Mouse (Mus musculus) hindbrain, postnatal 0 days (tissue): ENCODE results near the gene Sco1. TPM values are rescaled to one million over a fixed set of nuclear protein-coding genes. Genes with fewer than 3 reads are reported as not detected.
A peak's percentile ranks its signal among the peaks of the same experiment; 100 is the strongest.

Experiments used
- ATAC-seq: fragments of 200-750 bp; cut with Nextera tagmentation; 2 replicates; pipeline ENCODE4 v1.8.0; 2017; ENCODE audit warnings: mild to moderate bottlenecking, moderate TSS enrichment, moderate library complexity
- DNase-seq: peaks from one replicate; pipeline ENCODE4 v3.0.0-alpha.2; 2015; ENCODE audit warnings: low spot score
- H3K27ac ChIP-seq: fragments of 300-500 bp; sonication (generic); 2 replicates; pipeline ENCODE4 v1.5.1; 2014; ENCODE audit warnings: mild to moderate bottlenecking
- H3K27me3 ChIP-seq: fragments of 300-500 bp; sonication (generic); 2 replicates; pipeline ENCODE4 v1.6.1; 2014; ENCODE audit warnings: low read length, mixed read lengths; ENCODE audit not compliant: insufficient read depth
- H3K36me3 ChIP-seq: fragments of 300-500 bp; sonication (generic); 2 replicates; pipeline ENCODE4 v1.6.1; 2014; ENCODE audit warnings: low read length, mixed read lengths; ENCODE audit not compliant: insufficient read depth
- H3K4me1 ChIP-seq: fragments of 300-500 bp; sonication (generic); 2 replicates; pipeline ENCODE4 v1.6.1; 2014; ENCODE audit warnings: antibody characterized with exemption, low read length, mixed read lengths; ENCODE audit not compliant: insufficient read depth
- H3K4me2 ChIP-seq: fragments of 300-500 bp; sonication (generic); 2 replicates; pipeline ENCODE4 v1.6.1; 2014; ENCODE audit warnings: low read depth, mild to moderate bottlenecking, low read length, moderate library complexity, mixed read lengths
- H3K4me3 ChIP-seq: fragments of 300-500 bp; sonication (generic); 2 replicates; pipeline ENCODE4 v1.5.1; 2014; ENCODE audit warnings: low read length
- H3K9ac ChIP-seq: fragments of 300-500 bp; sonication (generic); replicated peaks from 2 replicates; pipeline ENCODE4 v1.6.1; 2014; ENCODE audit warnings: mild to moderate bottlenecking, low read length, moderate library complexity, mixed read lengths
- H3K9me3 ChIP-seq: fragments of 300-500 bp; sonication (generic); 2 replicates; pipeline ENCODE4 v1.6.1; 2016; ENCODE audit warnings: low read length, mixed read lengths
- CTCF ChIP-seq: IDR thresholded peaks from 2 replicates; pipeline ENCODE4 v1.5.1; 2016; ENCODE audit warnings: antibody characterized with exemption, control low read depth, low read depth
- WGBS: fragments of 180-500 bp; shearing (Covaris S2); extraction: QIAGEN DNeasy Blood & Tissue Kit; methylation state at CpG from one replicate; pipeline ENCODE4 v1.1.7; 2014; 5-methylcytosine and 5-hydroxymethylcytosine counted together
- polyA plus RNA-seq: library from polyadenylated mRNA; unstranded; fragments of >200 nt; fragmentation: Nextera tagmentation; extraction: Ambion mirVana; gene quantifications from 2 replicates; pipeline ENCODE4 v1.2.1, GENCODE M21; 2015
- total RNA-seq: library from RNA; depleted of rRNA; stranded (reverse); fragments of >200 nt; gene quantifications from 2 replicates; pipeline ENCODE4 v1.2.3, GENCODE M21; 2014

The Sco1 gene
- total and polyA plus RNA-seq, 2 experiments from 2014 or later = 13.6 to 13.8 TPM

DNA sequence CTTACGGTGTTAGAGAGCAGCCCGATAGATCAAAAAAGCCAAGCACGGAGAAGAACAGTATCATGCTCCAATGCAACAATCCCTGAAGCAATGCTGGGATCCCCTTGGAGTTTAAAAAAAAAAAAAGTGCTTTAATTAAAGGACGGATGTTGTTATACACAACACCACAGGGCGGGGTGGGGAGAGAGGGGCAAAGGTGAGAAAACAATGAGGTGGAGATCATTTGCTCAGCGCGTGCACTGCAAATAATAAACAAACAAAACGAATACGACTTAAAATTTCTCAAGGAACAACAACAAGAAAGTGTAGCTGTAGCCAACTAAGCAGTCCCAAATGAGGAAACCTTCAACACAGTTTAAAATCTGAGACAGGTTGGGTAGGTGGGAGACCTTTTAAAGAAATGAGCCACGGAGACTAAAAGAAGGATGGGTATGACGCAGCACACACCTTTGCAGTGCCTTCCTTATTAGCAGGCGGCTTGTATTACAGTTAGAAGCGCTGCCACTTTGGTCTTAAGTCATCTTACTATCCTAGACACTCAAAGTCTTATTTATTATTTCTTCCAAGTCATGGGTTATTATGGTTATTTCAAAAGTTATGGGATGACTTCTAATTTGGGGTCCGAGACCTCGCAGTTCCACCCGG lies 672 bp upstream of the Sco1 start:
- Histone ChIP-seq H3K27me3 (no peaks in the 10 kb centered on the region), H3K4me3 (peak overlapping the region; percentile 99), H3K9ac (peak overlapping the region; percentile 81), H3K36me3 (peaks cover 12% of the 10 kb centered on the region; the same call in 1 of the 2 replicates), H3K9me3 (no peaks in the 10 kb centered on the region), H3K27ac (peak overlapping the region; percentile 82), H3K4me2 (peak overlapping the region; percentile 83), H3K4me1 (peaks cover 10% of the 10 kb centered on the region; the same call in 1 of the 2 replicates)
- WGBS = 7% methylated on average over 16 of the region's 16 CpGs
- DNase-seq (peak; percentile 29), ATAC-seq (peak; percentile 48; the same call in 1 of the 2 replicates)
- no peak for TF ChIP-seq CTCF

- ATAC-seq (no peak), DNase-seq (no peak)
- no peaks in the 10 kb centered on the region for H3K9me3 ChIP-seq
- WGBS = 92% methylated on average over 8 of the region's 8 CpGs
- H3K27me3 ChIP-seq = no peaks in the 10 kb centered on the region
- H3K36me3 ChIP-seq = peaks cover 35% of the 10 kb centered on the region
- peaks cover 10% of the 10 kb centered on the region; the same call in 1 of the 2 replicates for H3K4me1 ChIP-seq
- H3K4me3 ChIP-seq = no peak overlapping the region
- no peak overlapping the region for H3K9ac ChIP-seq
- no peak overlapping the region for H3K27ac ChIP-seq
- no peak for TF ChIP-seq CTCF
- H3K4me2 ChIP-seq = no peak overlapping the region
Observed at GRCm38 (mm10) chr11:67054754-67055365, 2.4 kb downstream of the Sco1 start.

DNA sequence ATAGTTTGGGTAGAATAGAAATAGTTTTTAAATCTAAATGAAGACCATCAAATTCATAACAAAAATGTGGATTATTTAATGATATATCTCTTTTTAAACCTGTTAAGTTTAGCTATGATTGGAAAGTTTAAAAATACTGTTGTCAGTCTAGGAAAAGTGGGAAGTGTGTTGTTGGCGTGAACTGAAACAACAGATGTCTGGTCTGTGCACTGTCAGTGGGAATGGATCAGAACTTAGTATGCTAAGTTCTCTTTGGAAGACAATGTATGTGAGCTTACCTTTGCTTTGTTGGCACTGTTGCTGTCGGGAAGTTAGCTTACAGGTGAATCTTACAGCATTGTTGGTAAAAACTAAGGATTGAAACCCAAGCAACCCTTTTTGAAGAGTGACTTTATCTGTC lies 8.8 kb downstream of the Sco1 start:
- peaks cover 75% of the 10 kb centered on the region for H3K36me3 ChIP-seq
- H3K9me3 ChIP-seq = no peaks in the 10 kb centered on the region
- no peaks in the 10 kb centered on the region for H3K27me3 ChIP-seq
- H3K9ac ChIP-seq = no peak overlapping the region
- 97% methylated on average over 2 of the region's 2 CpGs for WGBS
- no peaks in the 10 kb centered on the region for H3K4me1 ChIP-seq
- no peak overlapping the region for H3K27ac ChIP-seq
- DNase-seq (no peak), ATAC-seq (no peak)
- no peak overlapping the region for H3K4me3 ChIP-seq
- H3K4me2 ChIP-seq = no peak overlapping the region
- TF ChIP-seq CTCF = no peak

- Histone ChIP-seq H3K9me3 (no peaks in the 10 kb centered on the region), H3K4me2 (no peak overlapping the region), H3K4me3 (no peak overlapping the region), H3K36me3 (peaks cover 66% of the 10 kb centered on the region), H3K27me3 (no peaks in the 10 kb centered on the region), H3K27ac (no peak overlapping the region), H3K4me1 (no peaks in the 10 kb centered on the region), H3K9ac (no peak overlapping the region)
- TF ChIP-seq CTCF = no peak
- 92% methylated on average over 3 of the region's 3 CpGs for WGBS
- no peak for DNase-seq
- ATAC-seq = no peak
Observed at GRCm38 (mm10) chr11:67062726-67063125, 10.3 kb downstream of the Sco1 start.

DNA sequence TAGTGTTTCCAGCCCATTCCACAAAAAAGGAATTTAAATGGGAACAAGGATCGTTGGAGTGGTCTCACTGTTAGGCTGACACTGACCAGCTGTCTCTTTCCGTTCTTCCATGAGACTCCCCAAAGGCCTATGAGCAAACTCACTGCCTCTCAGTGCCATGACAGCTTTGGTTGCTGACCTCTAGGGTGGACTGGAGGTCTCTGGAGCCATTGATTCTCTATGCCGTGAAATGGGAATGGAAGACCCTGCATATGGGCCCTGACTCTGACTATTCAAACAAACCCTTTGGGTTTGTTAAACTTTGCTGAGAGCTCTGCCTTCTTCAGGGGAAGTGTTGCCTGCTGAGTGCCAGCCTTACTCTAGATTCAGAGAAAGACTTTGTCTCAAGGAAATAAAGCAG lies 15.3 kb downstream of the Sco1 start:
- Histone ChIP-seq H3K9me3 (no peaks in the 10 kb centered on the region), H3K9ac (no peak overlapping the region), H3K27me3 (no peaks in the 10 kb centered on the region), H3K36me3 (peaks cover 31% of the 10 kb centered on the region), H3K4me1 (no peaks in the 10 kb centered on the region), H3K4me2 (no peak overlapping the region), H3K27ac (no peak overlapping the region), H3K4me3 (no peak overlapping the region)
- DNase-seq (no peak), ATAC-seq (no peak)
- no peak for TF ChIP-seq CTCF
- WGBS = 85% methylated on average over 3 of the region's 3 CpGs

- no peak for TF ChIP-seq CTCF
- H3K27me3 ChIP-seq = no peaks in the 10 kb centered on the region
- no peak overlapping the region for H3K27ac ChIP-seq
- H3K4me3 ChIP-seq = no peak overlapping the region
- no peaks in the 10 kb centered on the region for H3K36me3 ChIP-seq
- ATAC-seq = 0 out of 2 replicates have a peak, but pooled peaks have one; percentile 27
- no peak overlapping the region for H3K4me2 ChIP-seq
- 47% methylated on average over 15 of the region's 15 CpGs for WGBS
- peak; percentile 55 for DNase-seq
- no peaks in the 10 kb centered on the region for H3K9me3 ChIP-seq
- no peak overlapping the region for H3K9ac ChIP-seq
- H3K4me1 ChIP-seq = no peaks in the 10 kb centered on the region
Observed at GRCm38 (mm10) chr11:67072615-67073130, 20.2 kb downstream of the Sco1 start.
